Mouse (Mus musculus): Measurements from ENCODE around the gene Rab35. TPM values are rescaled to one million over a fixed set of nuclear protein-coding genes. Genes with fewer than 3 reads are reported as not detected.

Gene Rab35
- 55.3 and 59.5 TPM in 2 replicates for total RNA-seq (2021)
- long read RNA-seq, experiment 1, transcript Rab35-201 (6 exons, 2,820 nt) = major isoform, 35 of 44 reads
- long read RNA-seq, experiment 1, partial matches to known transcripts = 2 of 44 reads
- long read RNA-seq, experiment 1, other reads (novel, unspliced or antisense) = 7 of 44 reads
- long read RNA-seq, experiment 2, transcript Rab35-201 (6 exons, 2,820 nt) = major isoform, 20 of 26 reads
- long read RNA-seq, experiment 2, partial matches to known transcripts = 4 of 26 reads
- long read RNA-seq, experiment 2, other reads (novel, unspliced or antisense) = 2 of 26 reads

DNA sequence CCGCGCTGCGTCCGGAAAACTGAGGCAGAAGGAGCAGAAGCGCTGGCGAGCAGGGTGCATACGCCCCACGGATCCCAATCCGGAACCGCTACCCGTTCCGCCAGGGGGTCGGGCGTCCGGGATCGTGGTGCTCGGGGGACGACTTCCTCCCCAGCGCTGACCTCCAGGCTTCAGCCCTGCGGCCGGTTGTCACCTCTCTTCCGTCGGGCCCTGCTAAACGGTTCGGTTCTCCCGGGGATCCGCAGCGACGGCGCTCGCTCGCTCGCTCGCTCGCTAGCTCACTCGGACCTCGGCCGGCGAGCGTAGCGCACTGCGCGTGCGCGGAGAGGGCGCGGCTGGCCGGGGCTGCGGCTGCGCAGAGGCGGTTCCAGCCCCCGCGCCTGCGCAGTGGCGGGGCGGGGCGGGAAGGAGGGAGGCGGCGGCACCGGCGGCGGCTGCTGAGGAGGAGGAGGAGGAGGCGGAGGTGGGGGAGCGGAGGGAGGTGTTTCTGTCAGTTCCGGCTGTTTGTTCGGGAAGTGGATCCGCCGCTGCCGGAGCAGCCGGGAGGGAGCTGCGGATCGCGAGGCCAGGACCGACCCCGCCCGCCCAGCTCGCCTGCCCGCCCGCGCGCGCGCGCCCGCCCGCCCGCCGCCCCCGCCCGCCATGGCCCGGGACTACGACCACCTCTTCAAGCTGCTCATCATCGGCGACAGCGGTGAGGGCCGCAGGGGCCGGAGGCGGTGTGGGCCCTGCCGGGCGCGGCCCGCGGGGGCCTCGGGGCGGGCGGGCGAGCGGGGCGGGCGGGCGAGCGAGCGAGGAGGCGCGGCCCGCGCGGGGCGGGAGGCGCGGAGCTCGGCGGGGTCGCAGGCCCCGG is at the start of gene Rab35:
Gene Rab35, plus strand, starts transcription at position 404 of the 853 bp plus-strand sequence.
- peak; percentile 98 for DNase-seq

DNA sequence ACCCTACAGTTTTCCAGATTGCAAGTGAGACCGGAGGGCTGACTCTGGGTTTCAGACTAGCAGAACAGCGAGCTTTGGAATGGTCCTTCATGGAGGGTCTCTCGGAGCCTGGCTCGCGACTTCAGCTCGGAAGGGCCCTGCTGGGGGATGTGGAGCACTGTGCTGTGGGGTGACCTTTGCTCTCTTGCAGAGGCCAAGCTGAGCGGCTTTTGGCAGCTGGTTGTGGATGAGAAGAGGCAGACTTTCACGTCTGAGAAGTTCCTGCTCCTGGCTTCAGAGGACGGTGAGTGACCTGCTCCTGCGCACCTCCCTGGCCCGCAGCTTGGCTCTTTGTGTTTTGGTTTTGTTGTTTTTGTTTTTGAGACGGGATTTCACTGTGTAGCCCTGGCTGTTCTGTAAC is 46.1 kb upstream of the Rab35 start:
- DNase-seq = no peak

DNA sequence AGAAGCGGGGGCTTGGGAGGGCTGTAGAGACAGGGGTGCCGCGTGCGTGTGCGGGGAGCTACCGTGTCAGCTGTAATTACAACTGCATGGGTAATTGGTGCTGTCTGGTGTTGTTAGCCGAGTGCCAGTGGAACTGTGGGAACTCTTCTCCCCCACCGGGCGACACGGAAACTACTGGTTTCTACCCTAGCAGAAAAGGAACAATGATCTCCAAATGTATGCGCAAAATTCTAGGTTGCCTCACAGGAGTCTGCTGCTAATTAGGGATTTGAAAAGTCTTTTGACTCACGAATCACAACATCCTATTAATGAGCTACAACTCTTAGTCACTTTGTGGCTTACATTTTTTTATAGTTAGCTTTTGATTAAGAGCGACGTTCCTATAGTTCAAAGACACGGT is 45.5 kb upstream of the Rab35 start:
- DNase-seq = no peak

DNA sequence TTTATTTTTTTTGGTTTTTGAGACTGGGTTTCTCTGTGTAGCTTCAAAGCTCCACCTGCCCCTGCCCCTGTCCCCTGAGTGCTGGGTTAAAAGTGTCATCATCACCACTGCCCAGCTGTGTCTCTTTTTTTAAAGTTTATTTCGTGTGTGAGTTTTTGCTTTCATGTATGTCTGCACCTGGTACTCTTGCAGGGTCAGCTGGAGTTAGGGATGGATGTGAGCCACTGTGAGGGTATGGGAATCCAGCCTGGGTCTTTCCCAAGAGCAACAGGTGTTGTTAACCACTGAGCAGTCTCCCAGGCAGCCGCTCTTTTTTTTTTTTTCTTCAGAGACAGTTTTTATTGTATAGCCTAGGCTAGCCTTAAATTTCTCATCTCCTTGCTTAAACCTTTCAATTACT is 44.9 kb upstream of the Rab35 start:
- no peak for DNase-seq

DNA sequence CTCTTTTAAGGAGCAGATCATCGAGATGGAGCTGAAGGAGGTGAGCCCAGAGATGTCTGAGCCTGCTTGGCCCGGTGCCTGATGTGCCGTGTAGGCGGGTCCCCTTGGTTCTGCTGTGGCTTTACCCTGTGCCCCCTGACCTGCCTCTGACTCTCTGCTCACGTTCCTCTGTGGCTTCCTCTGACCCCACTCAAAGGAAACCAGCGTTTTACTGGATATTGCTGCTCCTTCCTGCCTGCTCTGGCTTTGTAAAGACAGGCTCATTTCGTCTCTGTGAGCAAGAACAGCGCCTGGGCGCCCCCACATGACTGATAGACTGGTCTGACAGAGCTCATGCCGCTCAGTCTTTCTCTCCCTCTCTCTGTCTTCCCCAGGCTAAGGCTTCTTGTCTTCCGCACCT is 40.7 kb upstream of the Rab35 start:
- no peak for DNase-seq

DNA sequence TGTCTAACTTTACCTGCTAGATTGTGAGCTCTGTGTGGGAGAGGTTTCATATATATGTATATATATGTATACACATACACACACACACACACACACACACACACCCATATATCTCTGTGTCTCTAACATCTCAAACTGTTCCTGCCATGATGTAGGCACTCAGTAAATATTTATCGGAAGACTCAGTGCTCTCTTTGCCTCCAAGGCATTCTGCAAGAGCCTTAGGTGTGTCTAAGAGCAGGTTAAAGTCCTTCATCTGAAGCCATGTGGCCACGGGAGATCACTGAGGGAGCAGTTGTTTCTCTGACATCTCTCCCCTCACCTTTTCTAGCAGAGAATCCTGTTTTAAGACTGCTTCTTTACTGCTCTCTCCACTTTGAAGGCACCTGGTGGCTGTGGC is 40.2 kb upstream of the Rab35 start:
- DNase-seq = no peak

DNA sequence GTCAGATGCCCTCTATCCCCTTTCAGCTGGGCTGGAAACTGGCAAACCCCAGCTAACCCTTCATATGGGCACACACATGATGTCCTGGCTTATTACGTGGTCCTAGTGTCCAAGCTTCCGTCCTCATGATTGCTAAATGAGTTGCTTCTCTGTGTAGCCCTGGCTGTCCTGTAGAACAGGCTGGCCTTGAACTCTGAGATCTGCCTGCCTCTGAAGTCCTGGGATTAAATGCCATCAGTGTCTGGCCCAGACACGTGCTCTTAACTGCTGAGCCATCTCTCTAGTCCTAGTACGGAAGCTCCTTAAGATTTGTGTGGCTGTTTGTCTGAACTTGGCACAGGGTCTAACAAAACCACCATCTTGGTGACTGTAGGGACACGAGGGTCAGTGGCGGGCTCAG is 28.1 kb upstream of the Rab35 start:
- peak; percentile 28 for DNase-seq

DNA sequence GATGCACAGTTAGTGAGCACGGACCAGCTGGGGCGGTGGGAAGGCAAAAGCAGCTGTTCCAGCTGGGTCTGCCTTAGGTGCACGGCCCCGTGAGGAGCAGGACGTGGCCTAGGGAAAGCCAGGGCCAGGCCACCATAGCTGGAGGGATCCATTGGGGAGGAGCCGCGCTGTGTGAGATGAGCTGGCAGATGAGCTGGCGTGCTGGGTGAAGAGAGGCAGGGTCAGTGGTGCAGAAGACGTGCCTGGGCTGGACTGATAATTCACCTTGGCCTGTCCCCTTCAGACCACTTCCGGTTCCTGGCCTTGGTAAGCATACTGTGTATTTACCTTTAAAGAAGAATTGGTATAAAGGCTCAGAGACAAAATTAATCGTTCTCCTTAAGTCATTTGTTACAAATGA is 20.1 kb upstream of the Rab35 start:
- DNase-seq = no peak

DNA sequence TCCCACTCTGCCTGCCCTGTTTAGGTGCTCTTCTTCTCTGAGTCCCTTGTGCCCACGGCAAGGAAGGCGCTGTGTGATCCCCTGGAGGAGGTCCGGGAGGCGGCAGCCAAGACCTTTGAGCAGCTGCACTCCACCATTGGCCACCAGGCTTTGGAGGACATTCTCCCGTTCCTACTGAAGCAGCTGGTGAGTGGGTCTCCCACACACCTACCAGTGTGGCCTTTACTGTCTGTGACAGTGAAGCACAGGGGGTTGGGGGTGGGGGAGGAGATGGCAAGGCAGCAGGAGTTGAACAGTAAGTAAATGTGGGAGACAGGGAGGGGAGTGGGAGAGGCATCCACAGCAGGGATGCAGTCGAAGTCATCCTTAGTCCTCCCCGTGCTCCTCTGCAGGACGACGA is 18.4 kb upstream of the Rab35 start:
- DNase-seq = no peak

DNA sequence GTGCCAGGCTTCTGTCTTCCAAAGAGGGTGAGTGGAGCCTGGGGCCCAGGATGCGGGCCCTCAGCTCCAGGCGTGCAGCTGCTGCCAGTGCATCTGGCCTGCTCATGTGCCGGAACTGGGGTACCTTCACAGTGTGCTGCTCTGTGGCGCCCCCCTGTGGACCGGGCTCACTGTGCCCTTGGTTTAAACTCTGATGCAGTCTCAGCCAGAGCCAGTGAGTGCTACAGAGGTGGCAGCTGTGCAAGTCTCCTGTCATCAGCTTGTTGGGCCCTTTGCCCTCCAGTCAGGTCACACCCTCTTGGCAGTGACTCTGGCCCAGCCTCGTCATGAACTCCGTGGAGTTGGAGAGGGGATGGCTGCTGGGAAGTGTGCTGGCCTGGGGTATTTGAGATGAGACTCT is 16.8 kb upstream of the Rab35 start:
- peak; percentile 87 for DNase-seq

DNA sequence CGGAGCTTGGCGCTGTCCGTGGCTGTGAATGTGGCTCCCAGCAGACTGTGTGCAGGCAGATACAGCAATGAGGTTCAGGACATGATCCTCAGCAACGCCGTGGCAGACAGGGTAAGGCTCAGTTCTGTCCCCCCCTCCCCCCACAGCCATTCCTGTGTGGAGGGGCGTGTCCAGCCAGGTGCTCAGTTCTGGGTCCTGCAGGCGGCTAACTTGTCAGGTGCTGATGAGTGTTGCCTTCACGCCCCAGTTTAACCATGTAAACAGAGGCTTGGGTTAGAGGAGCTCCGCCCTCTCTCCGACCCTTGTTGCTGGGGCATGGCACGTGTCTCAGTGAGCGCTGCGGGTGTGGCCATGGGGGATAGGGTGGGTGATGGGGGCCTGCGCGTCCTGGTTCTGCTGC is 12.0 kb upstream of the Rab35 start:
- DNase-seq = no peak

DNA sequence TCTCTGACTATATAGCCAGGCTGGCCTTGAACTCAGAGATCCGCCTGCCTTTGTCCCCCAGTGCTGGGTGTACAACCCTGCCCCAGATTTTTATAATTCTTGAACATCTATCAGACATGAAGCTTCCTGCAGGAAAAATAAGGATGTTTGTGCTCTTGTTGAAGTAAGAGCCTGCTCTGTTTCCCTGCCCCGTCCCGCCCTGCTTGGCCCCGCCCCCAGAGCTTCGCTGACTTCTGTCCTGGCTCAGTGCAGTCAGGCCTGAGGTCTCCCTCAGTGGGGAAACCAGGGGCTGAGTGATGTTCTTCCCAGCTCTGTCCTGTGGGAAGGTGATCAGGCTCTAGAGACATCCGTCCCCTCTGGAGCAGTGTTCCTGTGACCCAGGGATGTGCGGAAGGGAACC is 9.0 kb upstream of the Rab35 start:
- DNase-seq = no peak

DNA sequence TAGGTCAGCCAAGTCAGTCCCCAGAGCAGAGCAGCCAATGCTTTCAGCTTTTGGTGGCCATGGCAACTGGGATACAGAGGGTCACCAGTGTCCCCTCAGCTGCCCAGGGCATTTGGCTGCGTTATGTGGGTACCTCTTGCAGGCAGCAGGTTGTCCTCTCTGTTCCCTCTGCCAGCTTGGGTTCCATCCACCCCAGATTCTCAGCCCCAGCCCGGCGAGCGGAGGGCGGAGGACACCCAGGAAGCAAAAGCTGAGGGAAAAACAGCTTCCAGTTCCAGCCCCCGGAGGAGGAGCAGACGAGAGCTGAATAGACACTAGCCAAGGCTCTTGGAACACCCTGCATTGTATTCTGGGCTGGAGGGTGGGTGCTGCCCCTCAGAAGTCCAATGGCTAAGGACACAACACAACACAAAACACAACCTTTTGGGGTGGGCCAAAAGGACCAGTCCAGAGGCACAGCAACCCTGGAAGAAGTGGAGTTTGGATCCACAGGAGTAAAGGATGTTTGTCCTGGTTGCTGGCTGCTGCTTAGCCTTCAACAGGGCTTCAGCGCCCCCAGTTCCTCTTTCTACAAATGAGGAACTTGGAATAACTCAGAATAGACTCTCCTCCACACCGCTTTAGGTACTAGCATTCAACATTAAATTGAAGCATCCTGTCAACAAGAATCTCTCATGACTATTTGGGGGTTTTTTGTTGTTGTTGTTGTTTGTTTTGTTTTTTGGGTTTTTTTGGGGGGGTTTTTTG is 7.8 kb upstream of the Rab35 start:
- DNase-seq = no peak

DNA sequence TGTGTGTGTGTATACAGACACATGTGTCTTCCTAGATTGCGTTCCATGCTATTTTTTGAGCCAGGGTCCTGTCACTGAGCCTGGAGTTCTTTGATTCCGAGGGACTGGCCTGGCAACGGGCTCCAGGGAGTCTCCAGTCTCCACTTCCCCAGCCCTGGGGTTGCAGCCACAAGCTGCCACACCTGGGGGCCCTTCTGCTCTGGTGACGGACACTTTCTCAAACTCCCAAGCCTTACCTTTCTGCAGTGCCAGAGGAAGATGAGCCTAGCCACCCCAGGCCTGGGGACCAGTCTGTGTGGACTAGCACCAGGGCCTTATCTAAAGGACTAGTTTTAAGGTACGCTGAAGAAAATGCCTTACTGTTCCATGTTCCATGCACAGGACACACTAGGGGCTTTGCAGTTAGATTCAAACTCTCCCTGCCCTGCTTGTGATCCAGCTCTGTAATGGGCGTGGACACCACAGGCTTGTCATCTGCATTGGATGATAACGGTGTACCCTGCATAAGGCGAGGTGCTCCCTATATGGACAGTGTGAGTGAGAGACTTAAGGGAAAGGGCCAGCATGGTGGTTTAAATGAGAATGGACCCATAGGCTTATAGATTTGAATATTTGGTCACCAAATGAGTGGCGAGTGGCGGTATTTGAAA is 5.3 kb upstream of the Rab35 start:
- no peak for DNase-seq

DNA sequence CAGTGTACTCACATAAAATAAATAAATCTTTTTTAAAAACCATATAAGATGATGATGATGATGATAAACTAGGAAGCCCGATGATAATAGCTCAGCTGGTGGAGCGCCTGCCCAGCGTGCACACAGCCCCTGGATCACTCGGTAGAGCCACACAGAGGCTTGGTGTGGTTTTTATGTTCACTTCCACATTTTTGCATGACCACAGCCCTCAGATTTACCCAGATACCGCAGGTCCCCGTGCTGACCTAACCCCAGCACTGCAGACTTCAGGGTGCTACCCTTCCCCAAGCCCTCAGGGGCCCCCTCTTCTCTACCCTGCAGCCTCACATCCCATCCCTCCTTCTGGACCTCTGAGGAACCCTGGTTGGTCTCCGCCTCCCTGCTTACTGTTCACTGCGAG is 3.6 kb upstream of the Rab35 start:
- DNase-seq = no peak

DNA sequence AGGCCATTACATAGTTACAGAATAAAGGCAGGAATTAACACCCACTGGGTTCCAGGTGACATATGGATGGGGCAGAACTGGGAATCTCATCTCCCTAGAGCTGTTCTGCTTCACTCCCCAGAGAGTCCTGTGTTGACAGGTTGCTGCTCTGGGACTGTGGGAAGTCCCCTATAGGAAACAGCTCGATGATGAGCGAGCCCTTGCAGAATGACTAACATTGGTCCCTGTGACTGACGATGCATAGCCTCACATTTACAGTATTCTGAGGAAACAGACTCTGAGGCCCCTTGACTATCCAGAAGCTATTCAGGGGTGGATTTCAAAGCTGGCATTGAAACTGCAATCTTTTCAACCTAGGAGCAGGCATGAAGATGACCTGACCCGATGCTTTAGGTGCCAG is 2.0 kb upstream of the Rab35 start:
- no peak for DNase-seq

DNA sequence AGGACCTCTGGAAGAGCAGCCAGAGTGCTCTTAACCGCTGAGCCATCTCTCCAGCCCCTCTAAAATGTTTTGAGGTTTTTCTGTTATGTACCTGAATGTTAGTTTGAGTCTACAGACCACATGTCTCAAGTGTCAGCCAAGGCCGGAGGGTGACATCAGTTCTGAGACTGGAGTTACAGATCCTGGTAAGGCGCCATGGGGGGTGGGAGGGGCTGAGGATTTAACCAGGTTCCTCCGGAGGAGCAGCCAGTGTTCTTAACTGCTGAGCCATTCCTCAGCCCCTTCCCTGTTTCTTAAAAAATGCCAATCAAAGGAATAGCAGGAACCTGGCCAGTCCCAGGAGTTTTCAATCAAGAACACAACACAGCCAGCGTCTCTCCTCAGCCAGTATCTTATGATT is 1.4 kb upstream of the Rab35 start:
- DNase-seq = no peak

DNA sequence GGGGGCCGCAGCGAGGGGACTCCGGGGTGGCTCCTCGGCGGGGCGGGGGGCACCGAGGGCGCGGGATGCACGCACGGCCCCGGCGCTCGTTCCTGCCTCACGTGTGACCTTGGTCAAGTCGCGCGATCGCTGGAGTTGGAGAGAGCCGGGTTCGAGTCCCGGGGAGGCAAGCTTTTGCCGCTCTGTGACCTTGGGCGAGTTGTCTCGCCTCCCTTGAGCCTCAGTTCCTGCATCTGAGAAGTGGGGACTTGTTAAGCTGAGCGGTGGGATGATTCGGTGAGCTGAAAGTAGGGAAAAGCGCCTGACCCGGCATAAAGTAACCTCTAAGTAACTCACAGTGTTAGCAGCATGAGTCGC is 628 bp downstream of the Rab35 start:
- DNase-seq = peak; percentile 74

DNA sequence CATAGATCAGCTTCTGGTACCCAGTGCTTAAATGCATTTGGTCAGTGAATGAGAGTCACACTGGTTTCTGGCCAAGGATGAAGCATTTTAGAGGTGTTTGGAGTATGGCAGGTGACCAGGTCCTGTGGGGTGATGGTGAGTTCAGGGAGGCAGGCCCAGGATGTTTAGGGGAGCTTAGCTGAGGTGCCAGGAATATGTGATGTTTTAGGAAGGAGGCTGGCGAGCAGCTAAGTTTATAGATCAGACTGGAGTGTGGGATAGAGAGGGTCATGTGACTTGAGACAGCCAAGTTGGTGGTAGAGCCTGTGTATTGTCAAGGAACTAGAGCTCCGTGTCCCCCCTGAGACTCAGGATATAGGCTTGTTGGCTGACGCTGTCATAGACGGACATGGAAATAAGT is 1.4 kb downstream of the Rab35 start:
- DNase-seq = no peak

DNA sequence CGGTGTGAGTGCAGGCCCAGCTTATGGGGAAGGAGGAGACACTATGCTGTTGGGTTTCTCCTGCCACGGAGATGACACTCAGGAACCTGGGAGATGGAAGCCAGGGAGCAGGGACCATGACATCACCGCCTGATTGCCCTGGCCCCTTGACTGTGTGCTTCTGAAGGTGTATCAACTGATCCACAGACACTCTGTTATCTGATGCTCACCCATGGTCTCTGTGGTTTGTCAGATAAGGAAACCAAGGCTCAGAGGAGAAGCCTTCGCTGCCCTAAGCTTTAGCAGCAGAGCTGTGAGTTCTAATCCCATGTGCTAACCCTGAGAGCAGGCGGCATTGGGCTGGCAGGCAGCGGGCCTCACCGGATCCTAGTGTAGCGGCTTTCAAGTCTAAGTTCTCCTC is 2.3 kb downstream of the Rab35 start:
- DNase-seq = no peak

DNA sequence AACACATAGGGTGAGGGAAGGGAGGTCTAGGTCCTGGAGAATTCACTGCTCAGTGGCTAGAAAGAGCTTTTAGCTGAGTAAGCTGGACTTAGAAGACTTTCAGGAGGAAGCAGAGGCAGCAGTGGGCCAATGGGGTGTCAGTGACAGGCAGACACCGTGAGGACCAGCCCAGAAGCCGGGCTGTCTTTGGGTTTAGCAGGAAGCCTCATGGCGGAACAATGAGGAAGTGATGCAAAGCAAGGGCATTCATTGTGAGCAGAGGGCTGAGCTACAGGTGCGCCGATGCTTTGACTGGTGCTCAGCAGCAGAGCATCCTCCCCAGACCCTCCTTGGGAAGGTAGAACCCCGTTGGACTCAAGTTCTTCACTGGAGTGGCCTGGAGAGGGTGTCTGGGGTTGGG is 3.8 kb downstream of the Rab35 start:
- no peak for DNase-seq

DNA sequence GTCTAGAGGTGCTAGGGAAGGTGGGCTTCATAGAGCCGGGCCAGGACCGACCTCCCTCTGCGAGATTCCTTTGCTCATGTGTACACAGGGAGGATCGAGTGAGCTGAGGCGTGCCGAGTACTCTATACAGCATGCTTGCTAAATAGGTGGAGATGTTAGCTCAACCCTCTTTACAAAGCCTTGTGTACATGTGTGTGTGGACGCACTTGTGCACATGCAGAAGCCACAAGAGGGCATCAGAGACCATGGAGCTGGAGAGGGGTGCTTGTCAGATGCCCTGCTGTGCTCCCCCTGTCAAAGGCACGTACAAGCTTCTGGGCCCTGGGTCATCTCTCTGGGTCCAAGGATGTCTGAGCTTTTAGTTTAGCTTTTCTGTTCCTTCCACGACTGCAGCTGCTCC is 12.5 kb downstream of the Rab35 start:
- DNase-seq = no peak

DNA sequence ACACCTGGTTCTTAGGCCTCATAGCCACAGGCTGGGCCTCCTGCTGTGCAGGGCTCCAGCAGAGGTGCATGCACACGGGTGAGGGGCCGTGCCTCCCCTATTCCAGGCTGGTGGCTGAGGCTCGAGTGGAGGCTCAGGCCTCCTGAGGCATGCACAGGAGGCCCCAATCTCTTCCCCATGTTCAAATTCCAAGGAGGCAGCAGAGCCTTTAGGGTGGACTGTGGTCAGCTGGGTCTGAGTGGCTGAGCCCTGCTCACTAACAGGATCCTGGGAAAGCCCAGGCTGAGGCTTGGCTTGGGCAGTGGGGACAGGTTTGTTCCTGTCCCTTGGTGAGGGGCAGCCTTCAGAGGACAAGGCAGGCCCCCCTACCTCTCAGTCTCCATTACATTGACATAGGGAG is 17.2 kb downstream of the Rab35 start:
- no peak for DNase-seq
